Mouse (Mus musculus) forebrain, postnatal 0 days (tissue): ENCODE measurements around the gene Tmem170. TPM values are rescaled to one million over a fixed set of nuclear protein-coding genes. Genes with fewer than 3 reads are reported as not detected.

ENCODE experiments used
- ATAC-seq: fragments of 200-750 bp; cut with Nextera tagmentation; 2 replicates; pipeline ENCODE4 v1.8.0; 2017; ENCODE audit warnings: mild to moderate bottlenecking, moderate library complexity
- DNase-seq: peaks from one replicate; pipeline ENCODE4 v3.0.0-alpha.2; 2015
- H3K27ac ChIP-seq: fragments of 300-500 bp; sonication (generic); 2 replicates; pipeline ENCODE4 v1.5.1; 2014; ENCODE audit warnings: low read depth, mild to moderate bottlenecking, antibody characterized with exemption, low read length, moderate library complexity, mixed read lengths
- H3K27me3 ChIP-seq: fragments of 300-500 bp; sonication (generic); 2 replicates; pipeline ENCODE4 v1.6.1; 2014; ENCODE audit warnings: mild to moderate bottlenecking, low read length, mixed read lengths; ENCODE audit not compliant: insufficient read depth
- H3K36me3 ChIP-seq: fragments of 300-500 bp; sonication (generic); 2 replicates; pipeline ENCODE4 v1.6.1; 2014; ENCODE audit warnings: mild to moderate bottlenecking, moderate library complexity; ENCODE audit not compliant: insufficient read depth
- H3K4me1 ChIP-seq: fragments of 300-500 bp; sonication (generic); 2 replicates; pipeline ENCODE4 v1.6.1; 2014; ENCODE audit warnings: antibody characterized with exemption; ENCODE audit not compliant: insufficient read depth
- H3K4me2 ChIP-seq: fragments of 300-500 bp; sonication (generic); 2 replicates; pipeline ENCODE4 v1.6.1; 2014; ENCODE audit warnings: low read depth, mild to moderate bottlenecking, moderate library complexity
- H3K4me3 ChIP-seq: fragments of 300-500 bp; sonication (generic); 2 replicates; pipeline ENCODE4 v1.5.1; 2014; ENCODE audit warnings: low read depth, low read length, mixed read lengths
- H3K9ac ChIP-seq: fragments of 300-500 bp; sonication (generic); 2 replicates; pipeline ENCODE4 v1.6.1; 2014; ENCODE audit warnings: mild to moderate bottlenecking
- H3K9me3 ChIP-seq: fragments of 300-500 bp; sonication (generic); 2 replicates; pipeline ENCODE4 v1.6.1; 2016; ENCODE audit warnings: low read length
- CTCF ChIP-seq: sonication (generic); IDR thresholded peaks from 2 replicates; pipeline ENCODE4 v1.5.1; 2016; ENCODE audit warnings: antibody characterized with exemption, control low read depth, low read depth
- WGBS: fragments of 180-500 bp; shearing (Covaris S2); extraction: QIAGEN DNeasy Blood & Tissue Kit; methylation state at CpG from one replicate; pipeline ENCODE4 v1.1.7; 2014; 5-methylcytosine and 5-hydroxymethylcytosine counted together
- polyA plus RNA-seq: library from polyadenylated mRNA; unstranded; fragments of >200 nt; fragmentation: Nextera tagmentation; extraction: Ambion mirVana; gene quantifications from 2 replicates; pipeline ENCODE4 v1.2.1, GENCODE M21; 2015
- total RNA-seq: library from RNA; depleted of rRNA; stranded (reverse); fragments of >200 nt; gene quantifications from 2 replicates; pipeline ENCODE4 v1.2.3, GENCODE M21; 2014; rRNA removed

Gene Tmem170
- total and polyA plus RNA-seq, 2 experiments from 2014 or later = 2.0 to 3.0 TPM

- no peak overlapping the region for H3K4me2 ChIP-seq
- H3K9me3 ChIP-seq = no peaks in the 10 kb centered on the region
- H3K4me3 ChIP-seq = no peak overlapping the region
- no peak overlapping the region for H3K9ac ChIP-seq
- H3K4me1 ChIP-seq = no peaks in the 10 kb centered on the region
- H3K27me3 ChIP-seq = no peaks in the 10 kb centered on the region
- 79% methylated on average over 12 of the region's 12 CpGs for WGBS
- DNase-seq (no peak), ATAC-seq (no peak)
- peaks cover 13% of the 10 kb centered on the region for H3K36me3 ChIP-seq
- no peak for TF ChIP-seq CTCF
- no peak overlapping the region for H3K27ac ChIP-seq
Measured at GRCm38 (mm10) chr8:111820018-111820417, 56.5 kb downstream of the Tmem170 start.

GRCm38 (mm10) chr8:111818556-111818955, 58.0 kb downstream of the Tmem170 start:
- WGBS = 95% methylated on average over 3 of the region's 3 CpGs
- DNase-seq (no peak), ATAC-seq (no peak)
- peaks cover 13% of the 10 kb centered on the region for H3K36me3 ChIP-seq
- H3K27ac ChIP-seq = no peak overlapping the region
- no peaks in the 10 kb centered on the region for H3K4me1 ChIP-seq
- H3K4me2 ChIP-seq = no peak overlapping the region
- no peaks in the 10 kb centered on the region for H3K27me3 ChIP-seq
- no peak overlapping the region for H3K4me3 ChIP-seq
- H3K9me3 ChIP-seq = no peaks in the 10 kb centered on the region
- no peak overlapping the region for H3K9ac ChIP-seq
- no peak for TF ChIP-seq CTCF

GRCm38 (mm10) chr8:111815078-111815477, 61.5 kb downstream of the Tmem170 start:
- Histone ChIP-seq H3K27ac (no peak overlapping the region), H3K9ac (no peak overlapping the region), H3K4me3 (no peak overlapping the region), H3K36me3 (peaks cover 6% of the 10 kb centered on the region; the same call in 1 of the 2 replicates), H3K4me2 (no peak overlapping the region), H3K4me1 (no peaks in the 10 kb centered on the region), H3K27me3 (no peaks in the 10 kb centered on the region), H3K9me3 (no peaks in the 10 kb centered on the region)
- no peak for ATAC-seq
- 92% methylated on average over 4 of the region's 4 CpGs for WGBS
- no peak for DNase-seq
- no peak for TF ChIP-seq CTCF

GRCm38 (mm10) chr8:111813818-111814217, 62.7 kb downstream of the Tmem170 start:
- Histone ChIP-seq H3K4me2 (no peak overlapping the region), H3K27ac (no peak overlapping the region), H3K4me1 (no peaks in the 10 kb centered on the region), H3K4me3 (no peak overlapping the region), H3K9ac (no peak overlapping the region), H3K9me3 (no peaks in the 10 kb centered on the region), H3K27me3 (no peaks in the 10 kb centered on the region), H3K36me3 (no peaks in the 10 kb centered on the region; the same call in 1 of the 2 replicates)
- ATAC-seq = no peak
- WGBS = 96% methylated on average over 9 of the region's 9 CpGs
- no peak for TF ChIP-seq CTCF
- no peak for DNase-seq

Other genes starting within 250 kb of the Tmem170 start
- 0.54 and 1.8 TPM in 2 replicates for gene Ldhd, start 246.4 kb downstream of the Tmem170 start, total RNA-seq
- gene Ldhd, start 246.4 kb downstream of the Tmem170 start, polyA plus RNA-seq = 0.65 and 1.1 TPM in 2 replicates
- 29.9 and 34.3 TPM in 2 replicates for gene Zfp1, start 233.3 kb downstream of the Tmem170 start, total RNA-seq
- 20.0 and 24.7 TPM in 2 replicates for gene Zfp1, start 233.3 kb downstream of the Tmem170 start, polyA plus RNA-seq
- gene Ctrb1, start 185.7 kb downstream of the Tmem170 start, total RNA-seq = not detected in 2 replicates
- gene Ctrb1, start 185.7 kb downstream of the Tmem170 start, polyA plus RNA-seq = not detected in 2 replicates
- 53.4 and 60.3 TPM in 2 replicates for gene Bcar1, start 132.9 kb downstream of the Tmem170 start, total RNA-seq
- gene Bcar1, start 132.9 kb downstream of the Tmem170 start, polyA plus RNA-seq = 43.4 and 47.0 TPM in 2 replicates
- 121 and 128 TPM in 2 replicates for gene Cfdp1, start 22.5 kb downstream of the Tmem170 start, total RNA-seq
- 195 and 214 TPM in 2 replicates for gene Cfdp1, start 22.5 kb downstream of the Tmem170 start, polyA plus RNA-seq
- gene Chst5, start 33.7 kb upstream of the Tmem170 start, total RNA-seq = 1.5 and 3.7 TPM in 2 replicates
- 1.8 and 2.6 TPM in 2 replicates for gene Chst5, start 33.7 kb upstream of the Tmem170 start, polyA plus RNA-seq
- gene Tmem231, start 57.1 kb upstream of the Tmem170 start, total RNA-seq = 15.9 and 19.9 TPM in 2 replicates
- gene Tmem231, start 57.1 kb upstream of the Tmem170 start, polyA plus RNA-seq = 12.3 and 14.7 TPM in 2 replicates
- gene Gabarapl2, start 64.0 kb upstream of the Tmem170 start, total RNA-seq = 155 and 165 TPM in 2 replicates
- gene Gabarapl2, start 64.0 kb upstream of the Tmem170 start, polyA plus RNA-seq = 484 and 489 TPM in 2 replicates
- gene Adat1, start 115.6 kb upstream of the Tmem170 start, total RNA-seq = 4.5 TPM in 2 replicates
- 3.4 and 4.3 TPM in 2 replicates for gene Adat1, start 115.6 kb upstream of the Tmem170 start, polyA plus RNA-seq
- 125 and 136 TPM in 2 replicates for gene Kars, start 134.6 kb upstream of the Tmem170 start, total RNA-seq
- gene Kars, start 134.6 kb upstream of the Tmem170 start, polyA plus RNA-seq = 160 and 165 TPM in 2 replicates
- gene Terf2ip, start 134.6 kb upstream of the Tmem170 start, total RNA-seq = 61.0 and 71.2 TPM in 2 replicates
- 31.6 and 61.5 TPM in 2 replicates for gene Terf2ip, start 134.6 kb upstream of the Tmem170 start, polyA plus RNA-seq
- gene Gm6793, start 138.3 kb upstream of the Tmem170 start, total RNA-seq = not detected in 2 replicates
- gene Gm6793, start 138.3 kb upstream of the Tmem170 start, polyA plus RNA-seq = 0.16 and 0.35 TPM in 2 replicates